Mouse (Mus musculus) embryonic fibroblast, embryonic 13.5 days (primary cell): ENCODE results near the gene Tmem208.

Source experiments
- CTCF ChIP-seq: IDR thresholded peaks from 2 replicates; pipeline ENCODE4 v1.5.1; 2011; ENCODE audit warnings: mild to moderate bottlenecking, control low read depth, low read length, moderate library complexity, borderline replicate concordance; ENCODE audit not compliant: insufficient read depth
- POLR2A ChIP-seq: IDR thresholded peaks from 2 replicates; pipeline ENCODE4 v1.6.1; 2011; ENCODE audit warnings: low read depth, mild to moderate bottlenecking, control low read depth, low read length, moderate library complexity

DNA sequence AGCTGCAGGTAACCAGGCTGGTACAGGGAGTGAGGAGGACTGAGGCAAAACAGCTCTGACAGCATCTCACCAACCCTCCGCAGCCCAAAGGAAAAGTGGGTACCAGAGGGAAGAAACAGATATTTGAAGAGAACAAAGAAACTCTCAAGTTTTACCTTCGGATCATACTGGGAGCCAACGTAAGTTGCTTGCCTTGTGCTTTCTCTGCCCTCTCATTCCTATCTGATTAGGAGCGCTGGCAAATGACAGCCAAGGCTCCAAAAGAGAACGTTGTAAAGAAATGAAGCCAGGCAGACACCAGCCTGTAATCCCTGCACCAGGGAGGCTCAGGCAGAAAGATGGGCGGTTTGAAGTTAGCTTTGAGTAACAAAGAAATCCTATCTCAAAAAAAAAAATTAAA is 814 bp downstream of the Tmem208 start:
- TF ChIP-seq CTCF: no peak
- TF ChIP-seq POLR2A: no peak
